Mouse (Mus musculus) neural tube, embryonic 14.5 days (tissue): ENCODE results near the gene Tuba1c. TPM values are rescaled to one million over a fixed set of nuclear protein-coding genes. Genes with fewer than 3 reads are reported as not detected.

Source experiments
- ATAC-seq: fragments of 200-750 bp; cut with Nextera tagmentation; 2 replicates; pipeline ENCODE4 v1.8.0; 2017; ENCODE audit warnings: low read depth, mild to moderate bottlenecking, moderate TSS enrichment, moderate library complexity
- H3K27ac ChIP-seq: fragments of 300-500 bp; sonication (generic); 2 replicates; pipeline ENCODE4 v1.5.1; 2014; ENCODE audit warnings: low read depth, mild to moderate bottlenecking, control low read depth, low read length, moderate library complexity, mixed read lengths
- H3K27me3 ChIP-seq: fragments of 300-500 bp; sonication (generic); 2 replicates; pipeline ENCODE4 v1.6.1; 2014; ENCODE audit warnings: low read length; ENCODE audit not compliant: control insufficient read depth, insufficient read depth
- H3K36me3 ChIP-seq: fragments of 300-500 bp; sonication (generic); 2 replicates; pipeline ENCODE4 v1.6.1; 2014; ENCODE audit warnings: low read length, mixed read lengths; ENCODE audit not compliant: control insufficient read depth, insufficient read depth
- H3K4me1 ChIP-seq: fragments of 300-500 bp; sonication (generic); 2 replicates; pipeline ENCODE4 v1.6.1; 2014; ENCODE audit warnings: low read length; ENCODE audit not compliant: control insufficient read depth, insufficient read depth
- H3K4me2 ChIP-seq: fragments of 300-500 bp; sonication (generic); 2 replicates; pipeline ENCODE4 v1.6.1; 2014; ENCODE audit warnings: mild to moderate bottlenecking, low read depth, low read length, control low read depth
- H3K4me3 ChIP-seq: fragments of 300-500 bp; sonication (generic); 2 replicates; pipeline ENCODE4 v1.5.1; 2014; ENCODE audit warnings: low read depth, low read length, control low read depth, mixed read lengths
- H3K9ac ChIP-seq: fragments of 300-500 bp; sonication (generic); replicated peaks from 2 replicates; pipeline ENCODE4 v1.6.1; 2014; ENCODE audit warnings: low read depth, mild to moderate bottlenecking, control low read depth, low read length, mixed read lengths
- H3K9me3 ChIP-seq: fragments of 300-500 bp; sonication (generic); 2 replicates; pipeline ENCODE4 v1.6.1; 2016; ENCODE audit warnings: low read length; ENCODE audit not compliant: control insufficient read depth
- WGBS: fragments of 180-500 bp; shearing (Covaris S2); extraction: QIAGEN DNeasy Blood & Tissue Kit; methylation state at CpG from one replicate; pipeline ENCODE4 v1.1.7; 2014; 5-methylcytosine and 5-hydroxymethylcytosine counted together
- polyA plus RNA-seq: library from polyadenylated mRNA; unstranded; fragments of >200 nt; fragmentation: Nextera tagmentation; extraction: Ambion mirVana; gene quantifications from 2 replicates; pipeline ENCODE4 v1.2.1, GENCODE M21; 2014

Gene Tuba1c
- polyA plus RNA-seq, 1 experiment from 2014 or later, result 7.3 TPM

- WGBS, result 6% methylated on average over 7 of the region's 7 CpGs
- H3K4me3 ChIP-seq, result peak overlapping the region; percentile 46
- H3K9ac ChIP-seq, result peak overlapping the region; percentile 83
These were observed 42.5 kb upstream of the Tuba1c start for GRCm38 (mm10) chr15:98987077-98987630.

GRCm38 (mm10) chr15:98987661-98988181 is 42.0 kb upstream of the Tuba1c start:
- H3K9ac ChIP-seq, result peak overlapping the region; percentile 83
- peak overlapping the region; percentile 99 for H3K27ac ChIP-seq
- peak overlapping the region; percentile 67 for H3K4me2 ChIP-seq
- H3K4me1 ChIP-seq, result peaks cover 62% of the 10 kb centered on the region
- H3K27me3 ChIP-seq, result no peaks in the 10 kb centered on the region
- WGBS, result 18% methylated on average over 8 of the region's 8 CpGs
- H3K36me3 ChIP-seq, result no peaks in the 10 kb centered on the region
- no peaks in the 10 kb centered on the region for H3K9me3 ChIP-seq
- ATAC-seq, result no peak
- H3K4me3 ChIP-seq, result peak overlapping the region; percentile 46; the same call in 1 of the 2 replicates

More at GRCm38 (mm10) chr15:98987077-98987630, 42.5 kb upstream of the Tuba1c start:
- H3K27ac ChIP-seq, result peak overlapping the region; percentile 99
- H3K4me1 ChIP-seq, result peaks cover 58% of the 10 kb centered on the region
- H3K4me2 ChIP-seq, result peak overlapping the region; percentile 67
- ATAC-seq, result no peak
- no peaks in the 10 kb centered on the region for H3K36me3 ChIP-seq
- H3K27me3 ChIP-seq, result no peaks in the 10 kb centered on the region
- no peaks in the 10 kb centered on the region for H3K9me3 ChIP-seq

GRCm38 (mm10) chr15:98988787-98989186 is 40.9 kb upstream of the Tuba1c start:
- no peak for ATAC-seq
- peak overlapping the region; percentile 83; the same call in 1 of the 2 replicates for H3K9ac ChIP-seq
- no peak overlapping the region for H3K4me3 ChIP-seq
- WGBS, result 55% methylated on average over 3 of the region's 3 CpGs
- H3K27me3 ChIP-seq, result no peaks in the 10 kb centered on the region
- peaks cover 57% of the 10 kb centered on the region for H3K4me1 ChIP-seq
- H3K27ac ChIP-seq, result peak overlapping the region; percentile 97; the same call in 1 of the 2 replicates
- no peaks in the 10 kb centered on the region for H3K9me3 ChIP-seq
- H3K36me3 ChIP-seq, result no peaks in the 10 kb centered on the region
- peak overlapping the region; percentile 67; the same call in 1 of the 2 replicates for H3K4me2 ChIP-seq

GRCm38 (mm10) chr15:98989701-98990430 is 39.8 kb upstream of the Tuba1c start:
- H3K9ac ChIP-seq, result peak overlapping the region; percentile 71
- H3K4me3 ChIP-seq, result peak overlapping the region; percentile 37; the same call in 1 of the 2 replicates
- no peaks in the 10 kb centered on the region for H3K36me3 ChIP-seq
- ATAC-seq, result no peak
- WGBS, result 25% methylated on average over 11 of the region's 12 CpGs
- H3K4me2 ChIP-seq, result peak overlapping the region; percentile 89
- peaks cover 57% of the 10 kb centered on the region for H3K4me1 ChIP-seq
- H3K9me3 ChIP-seq, result no peaks in the 10 kb centered on the region
- no peaks in the 10 kb centered on the region for H3K27me3 ChIP-seq
- H3K27ac ChIP-seq, result peak overlapping the region; percentile 97

- Histone ChIP-seq H3K4me3 (peak overlapping the region; percentile 37), H3K4me2 (peak overlapping the region; percentile 89), H3K27me3 (no peaks in the 10 kb centered on the region), H3K36me3 (no peaks in the 10 kb centered on the region), H3K4me1 (peaks cover 60% of the 10 kb centered on the region), H3K9me3 (no peaks in the 10 kb centered on the region), H3K27ac (peak overlapping the region; percentile 97), H3K9ac (peak overlapping the region; percentile 71)
- no peak for ATAC-seq
- WGBS, result 12% methylated on average over 15 of the region's 15 CpGs
These were observed 38.8 kb upstream of the Tuba1c start for GRCm38 (mm10) chr15:98990669-98991539.

GRCm38 (mm10) chr15:98991540-98992050 is 38.1 kb upstream of the Tuba1c start:
- ATAC-seq, result no peak
- Histone ChIP-seq H3K36me3 (no peaks in the 10 kb centered on the region), H3K4me1 (peaks cover 59% of the 10 kb centered on the region), H3K27ac (peak overlapping the region; percentile 97), H3K4me3 (peak overlapping the region; percentile 37), H3K9me3 (no peaks in the 10 kb centered on the region), H3K4me2 (peak overlapping the region; percentile 89), H3K9ac (peak overlapping the region; percentile 71), H3K27me3 (no peaks in the 10 kb centered on the region)
- WGBS, result 5% methylated on average over 9 of the region's 9 CpGs

GRCm38 (mm10) chr15:98992086-98992912 is 37.4 kb upstream of the Tuba1c start:
- 16% methylated on average over 17 of the region's 17 CpGs for WGBS
- Histone ChIP-seq H3K4me2 (peak overlapping the region; percentile 89), H3K4me3 (peak overlapping the region; percentile 37), H3K4me1 (peaks cover 52% of the 10 kb centered on the region), H3K36me3 (no peaks in the 10 kb centered on the region), H3K9me3 (no peaks in the 10 kb centered on the region), H3K27me3 (no peaks in the 10 kb centered on the region), H3K27ac (peak overlapping the region; percentile 97), H3K9ac (peak overlapping the region; percentile 71)
- ATAC-seq, result peak; percentile 87
